Mouse (Mus musculus): Measurements from ENCODE around the gene Obsl1.
A peak's percentile ranks its signal among the peaks of the same experiment; 100 is the strongest.

Gene Obsl1

GRCm38 (mm10) chr1:75505956-75506831, at the start of gene Obsl1:
Gene Obsl1, minus strand, starts transcription at chr1:75506452.
- DNase-seq (ENCODE audit: low spot score), result peak; percentile 88

- DNase-seq (ENCODE audit: low spot score), result no peak
Observed at GRCm38 (mm10) chr1:75555680-75556079, 49.4 kb upstream of the Obsl1 start.

- DNase-seq (ENCODE audit: low spot score), result no peak
Observed at GRCm38 (mm10) chr1:75550586-75550985, 44.3 kb upstream of the Obsl1 start.

GRCm38 (mm10) chr1:75549289-75550279, 43.3 kb upstream of the Obsl1 start:
- no peak for DNase-seq (ENCODE audit: low spot score)

GRCm38 (mm10) chr1:75548871-75549270, 42.6 kb upstream of the Obsl1 start:
- DNase-seq (ENCODE audit: low spot score), result no peak

- no peak for DNase-seq (ENCODE audit: low spot score)
Observed at GRCm38 (mm10) chr1:75548083-75548482, 41.8 kb upstream of the Obsl1 start.

GRCm38 (mm10) chr1:75547351-75547750, 41.1 kb upstream of the Obsl1 start:
- DNase-seq (ENCODE audit: low spot score), result no peak

- peak; percentile 61 for DNase-seq (ENCODE audit: low spot score)
Observed at GRCm38 (mm10) chr1:75545965-75546956, 40.0 kb upstream of the Obsl1 start, which contains the start of gene Slc4a3. Gene Slc4a3, plus strand, starts transcription at chr1:75546266.

- no peak for DNase-seq (ENCODE audit: low spot score)
Observed at GRCm38 (mm10) chr1:75544351-75544750, 38.1 kb upstream of the Obsl1 start.

GRCm38 (mm10) chr1:75541496-75541895, 35.2 kb upstream of the Obsl1 start:
- DNase-seq (ENCODE audit: low spot score), result no peak

- no peak for DNase-seq (ENCODE audit: low spot score)
Observed at GRCm38 (mm10) chr1:75538597-75539190, 32.4 kb upstream of the Obsl1 start.

GRCm38 (mm10) chr1:75537587-75537986, 31.3 kb upstream of the Obsl1 start:
- no peak for DNase-seq (ENCODE audit: low spot score)

- DNase-seq (ENCODE audit: low spot score), result no peak
Observed at GRCm38 (mm10) chr1:75533325-75534252, 27.3 kb upstream of the Obsl1 start.

- no peak for DNase-seq (ENCODE audit: low spot score)
Observed at GRCm38 (mm10) chr1:75532280-75533172, 26.3 kb upstream of the Obsl1 start.

- peak; percentile 16 for DNase-seq (ENCODE audit: low spot score)
Observed at GRCm38 (mm10) chr1:75530546-75530945, 24.3 kb upstream of the Obsl1 start.

GRCm38 (mm10) chr1:75524679-75525078, 18.4 kb upstream of the Obsl1 start:
- no peak for DNase-seq (ENCODE audit: low spot score)

GRCm38 (mm10) chr1:75521321-75522031, 15.2 kb upstream of the Obsl1 start, which contains the start of gene Stk11ip:
Gene Stk11ip, plus strand, starts transcription at chr1:75521529.
- peak; percentile 98 for DNase-seq (ENCODE audit: low spot score)

GRCm38 (mm10) chr1:75519576-75519975, 13.3 kb upstream of the Obsl1 start:
- peak; percentile 68 for DNase-seq (ENCODE audit: low spot score)
